Mouse (Mus musculus): ENCODE data around the gene Rpl6.
"Not testable (repeated sequence)": the region's sequence is repeated elsewhere in the genome, so short reads cannot be mapped to it uniquely, and the experiment has no call there.

Rpl6 gene

GRCm38 (mm10) chr5:121224020-121224419 lies 19.7 kb downstream of the Rpl6 start:
- not testable (repeated sequence) for DNase-seq (ENCODE audit: extremely low spot score, low read depth, low spot score)

- DNase-seq (ENCODE audit: extremely low spot score, low read depth, low spot score) = no peak
These were observed 20.6 kb downstream of the Rpl6 start for GRCm38 (mm10) chr5:121224856-121225255.

- DNase-seq (ENCODE audit: extremely low spot score, low read depth, low spot score) = no peak
These were observed 21.6 kb downstream of the Rpl6 start for GRCm38 (mm10) chr5:121225854-121226253.

- DNase-seq (ENCODE audit: extremely low spot score, low read depth, low spot score) = no peak
These were observed 22.1 kb downstream of the Rpl6 start for GRCm38 (mm10) chr5:121226406-121226805.

- no peak for DNase-seq (ENCODE audit: extremely low spot score, low read depth, low spot score)
These were observed 22.6 kb downstream of the Rpl6 start for GRCm38 (mm10) chr5:121226845-121227244.

- DNase-seq (ENCODE audit: extremely low spot score, low read depth, low spot score) = not testable (repeated sequence)
These were observed 23.0 kb downstream of the Rpl6 start for GRCm38 (mm10) chr5:121227330-121227729.

GRCm38 (mm10) chr5:121229182-121229581 lies 24.9 kb downstream of the Rpl6 start:
- no peak for DNase-seq (ENCODE audit: extremely low spot score, low read depth, low spot score)

GRCm38 (mm10) chr5:121230811-121231210 lies 26.5 kb downstream of the Rpl6 start:
- no peak for DNase-seq (ENCODE audit: extremely low spot score, low read depth, low spot score)

- DNase-seq (ENCODE audit: extremely low spot score, low read depth, low spot score) = no peak
These were observed 28.5 kb downstream of the Rpl6 start for GRCm38 (mm10) chr5:121232789-121233188.

GRCm38 (mm10) chr5:121233726-121234125 lies 29.4 kb downstream of the Rpl6 start:
- DNase-seq (ENCODE audit: extremely low spot score, low read depth, low spot score) = no peak

GRCm38 (mm10) chr5:121236171-121236570 lies 31.9 kb downstream of the Rpl6 start:
- DNase-seq (ENCODE audit: extremely low spot score, low read depth, low spot score) = no peak

- DNase-seq (ENCODE audit: extremely low spot score, low read depth, low spot score) = no peak
These were observed 33.9 kb downstream of the Rpl6 start for GRCm38 (mm10) chr5:121238208-121238607.

- DNase-seq (ENCODE audit: extremely low spot score, low read depth, low spot score) = no peak
These were observed 35.6 kb downstream of the Rpl6 start for GRCm38 (mm10) chr5:121239846-121240245.

GRCm38 (mm10) chr5:121241182-121241581 lies 36.9 kb downstream of the Rpl6 start:
- DNase-seq (ENCODE audit: extremely low spot score, low read depth, low spot score) = no peak

- no peak for DNase-seq (ENCODE audit: extremely low spot score, low read depth, low spot score)
These were observed 38.0 kb downstream of the Rpl6 start for GRCm38 (mm10) chr5:121242261-121242660.

GRCm38 (mm10) chr5:121242701-121243100 lies 38.4 kb downstream of the Rpl6 start:
- DNase-seq (ENCODE audit: extremely low spot score, low read depth, low spot score) = no peak

GRCm38 (mm10) chr5:121243676-121244364 lies 39.5 kb downstream of the Rpl6 start:
- DNase-seq (ENCODE audit: extremely low spot score, low read depth, low spot score) = no peak

GRCm38 (mm10) chr5:121244365-121244731 lies 40.1 kb downstream of the Rpl6 start:
- no peak for DNase-seq (ENCODE audit: extremely low spot score, low read depth, low spot score)

GRCm38 (mm10) chr5:121245201-121245600 lies 40.9 kb downstream of the Rpl6 start:
- DNase-seq (ENCODE audit: extremely low spot score, low read depth, low spot score) = no peak

GRCm38 (mm10) chr5:121248766-121249394 lies 44.6 kb downstream of the Rpl6 start:
- no peak for DNase-seq (ENCODE audit: extremely low spot score, low read depth, low spot score)

GRCm38 (mm10) chr5:121249693-121250092 lies 45.4 kb downstream of the Rpl6 start:
- no peak for DNase-seq (ENCODE audit: extremely low spot score, low read depth, low spot score)

- no peak for DNase-seq (ENCODE audit: extremely low spot score, low read depth, low spot score)
These were observed 47.5 kb downstream of the Rpl6 start for GRCm38 (mm10) chr5:121251813-121252212.
